Mouse (Mus musculus) hindbrain, postnatal 0 days (tissue): ENCODE data around the gene 4930519P11Rik. TPM values are rescaled to one million over a fixed set of nuclear protein-coding genes. Genes with fewer than 3 reads are reported as not detected.

Experiments
- ATAC-seq: fragments of 200-750 bp; cut with Nextera tagmentation; 2 replicates; pipeline ENCODE4 v1.8.0; 2017; ENCODE audit warnings: mild to moderate bottlenecking, moderate TSS enrichment, moderate library complexity
- DNase-seq: peaks from one replicate; pipeline ENCODE4 v3.0.0-alpha.2; 2015; ENCODE audit warnings: low spot score
- H3K27ac ChIP-seq: fragments of 300-500 bp; sonication (generic); 2 replicates; pipeline ENCODE4 v1.5.1; 2014; ENCODE audit warnings: mild to moderate bottlenecking
- H3K27me3 ChIP-seq: fragments of 300-500 bp; sonication (generic); 2 replicates; pipeline ENCODE4 v1.6.1; 2014; ENCODE audit warnings: low read length, mixed read lengths; ENCODE audit not compliant: insufficient read depth
- H3K36me3 ChIP-seq: fragments of 300-500 bp; sonication (generic); 2 replicates; pipeline ENCODE4 v1.6.1; 2014; ENCODE audit warnings: low read length, mixed read lengths; ENCODE audit not compliant: insufficient read depth
- H3K4me1 ChIP-seq: fragments of 300-500 bp; sonication (generic); 2 replicates; pipeline ENCODE4 v1.6.1; 2014; ENCODE audit warnings: antibody characterized with exemption, low read length, mixed read lengths; ENCODE audit not compliant: insufficient read depth
- H3K4me2 ChIP-seq: fragments of 300-500 bp; sonication (generic); 2 replicates; pipeline ENCODE4 v1.6.1; 2014; ENCODE audit warnings: low read depth, mild to moderate bottlenecking, low read length, moderate library complexity, mixed read lengths
- H3K4me3 ChIP-seq: fragments of 300-500 bp; sonication (generic); 2 replicates; pipeline ENCODE4 v1.5.1; 2014; ENCODE audit warnings: low read length
- H3K9ac ChIP-seq: fragments of 300-500 bp; sonication (generic); replicated peaks from 2 replicates; pipeline ENCODE4 v1.6.1; 2014; ENCODE audit warnings: mild to moderate bottlenecking, low read length, moderate library complexity, mixed read lengths
- H3K9me3 ChIP-seq: fragments of 300-500 bp; sonication (generic); 2 replicates; pipeline ENCODE4 v1.6.1; 2016; ENCODE audit warnings: low read length, mixed read lengths
- CTCF ChIP-seq: IDR thresholded peaks from 2 replicates; pipeline ENCODE4 v1.5.1; 2016; ENCODE audit warnings: antibody characterized with exemption, control low read depth, low read depth
- WGBS: fragments of 180-500 bp; shearing (Covaris S2); extraction: QIAGEN DNeasy Blood & Tissue Kit; methylation state at CpG from one replicate; pipeline ENCODE4 v1.1.7; 2014; 5-methylcytosine and 5-hydroxymethylcytosine counted together
- polyA plus RNA-seq: library from polyadenylated mRNA; unstranded; fragments of >200 nt; fragmentation: Nextera tagmentation; extraction: Ambion mirVana; gene quantifications from 2 replicates; pipeline ENCODE4 v1.2.1, GENCODE M21; 2015
- total RNA-seq: library from RNA; depleted of rRNA; stranded (reverse); fragments of >200 nt; gene quantifications from 2 replicates; pipeline ENCODE4 v1.2.3, GENCODE M21; 2014

4930519P11Rik gene
- total and polyA plus RNA-seq, 2 experiments from 2014 or later = 0.54 TPM; not detected in 1

DNA sequence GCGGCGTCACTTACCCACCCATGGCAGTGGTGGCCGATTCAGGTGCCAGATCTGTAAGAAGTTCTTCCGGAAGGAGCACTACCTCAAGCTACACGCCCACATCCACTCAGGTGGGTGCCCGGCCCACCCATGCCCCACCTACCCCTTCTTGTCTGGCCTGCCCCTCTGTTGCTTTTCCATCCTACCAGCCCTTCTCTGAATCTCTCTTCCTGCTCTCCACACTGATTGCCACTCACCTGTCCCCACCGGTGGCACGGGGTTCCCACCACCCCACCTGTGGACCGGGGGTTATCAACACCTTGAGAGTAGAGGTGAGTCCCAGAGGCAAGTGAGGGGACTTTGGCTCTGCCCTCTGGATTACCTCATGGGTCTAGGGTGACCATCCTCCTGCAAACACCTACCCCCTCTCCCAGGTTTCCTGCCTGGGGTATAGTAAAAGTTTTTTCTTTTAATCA lies 28.8 kb upstream of the 4930519P11Rik start:
- Histone ChIP-seq H3K36me3 (peaks cover 57% of the 10 kb centered on the region), H3K4me1 (no peaks in the 10 kb centered on the region), H3K27ac (no peak overlapping the region), H3K27me3 (no peaks in the 10 kb centered on the region), H3K4me3 (no peak overlapping the region), H3K9ac (no peak overlapping the region), H3K4me2 (no peak overlapping the region), H3K9me3 (no peaks in the 10 kb centered on the region)
- 94% methylated on average over 9 of the region's 9 CpGs for WGBS
- DNase-seq = no peak
- no peak for TF ChIP-seq CTCF
- ATAC-seq = no peak

DNA sequence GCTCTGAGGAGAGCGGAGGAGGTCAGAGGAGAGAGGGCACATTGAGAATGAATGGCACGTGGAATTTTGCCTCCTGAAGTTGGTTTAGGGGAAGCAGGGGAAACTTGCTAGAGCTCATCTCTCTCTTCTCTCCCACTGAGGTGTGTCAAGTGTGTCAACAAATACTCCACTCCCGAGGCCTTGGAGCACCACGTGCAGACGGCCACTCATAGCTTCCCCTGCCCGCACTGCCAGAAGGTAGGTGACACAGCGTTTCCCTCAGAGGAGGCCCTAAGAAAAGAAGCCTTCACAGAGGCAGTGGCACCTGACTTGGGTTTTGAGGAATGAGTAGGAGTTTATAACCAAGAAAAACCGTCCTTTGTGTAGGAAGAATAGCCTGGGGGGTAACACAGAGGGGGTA lies 27.9 kb upstream of the 4930519P11Rik start:
- Histone ChIP-seq H3K27me3 (no peaks in the 10 kb centered on the region), H3K36me3 (peaks cover 60% of the 10 kb centered on the region), H3K4me3 (no peak overlapping the region), H3K27ac (no peak overlapping the region), H3K9ac (no peak overlapping the region), H3K9me3 (no peaks in the 10 kb centered on the region), H3K4me2 (no peak overlapping the region), H3K4me1 (no peaks in the 10 kb centered on the region)
- WGBS = 80% methylated on average over 8 of the region's 8 CpGs
- TF ChIP-seq CTCF = no peak
- no peak for ATAC-seq
- no peak for DNase-seq

DNA sequence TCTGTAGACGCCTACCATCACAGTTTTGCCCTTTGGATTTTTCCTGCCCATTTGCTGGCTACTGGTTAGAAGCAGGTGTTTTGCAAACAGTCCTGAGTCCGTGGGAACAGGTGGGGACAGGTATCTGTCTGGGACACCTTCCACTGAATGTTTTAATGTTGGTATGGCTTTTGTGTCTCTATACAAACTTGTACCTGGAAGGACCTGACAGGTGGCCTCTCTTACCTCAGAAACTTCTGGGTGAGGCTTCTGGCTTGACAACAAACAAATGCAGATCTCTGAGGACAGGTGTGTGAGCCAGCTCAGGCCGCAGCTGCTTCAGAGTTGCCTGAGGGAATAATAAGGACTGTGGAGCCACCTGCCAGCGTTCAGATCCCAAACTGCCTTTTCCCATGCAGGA lies 25.9 kb upstream of the 4930519P11Rik start:
- H3K9me3 ChIP-seq = no peaks in the 10 kb centered on the region
- DNase-seq (no peak), ATAC-seq (no peak)
- H3K36me3 ChIP-seq = peaks cover 42% of the 10 kb centered on the region
- no peaks in the 10 kb centered on the region for H3K4me1 ChIP-seq
- no peak overlapping the region for H3K27ac ChIP-seq
- no peak overlapping the region for H3K4me2 ChIP-seq
- no peak for TF ChIP-seq CTCF
- no peak overlapping the region for H3K9ac ChIP-seq
- H3K27me3 ChIP-seq = no peaks in the 10 kb centered on the region
- WGBS = 90% methylated on average over 4 of the region's 4 CpGs
- H3K4me3 ChIP-seq = no peak overlapping the region

DNA sequence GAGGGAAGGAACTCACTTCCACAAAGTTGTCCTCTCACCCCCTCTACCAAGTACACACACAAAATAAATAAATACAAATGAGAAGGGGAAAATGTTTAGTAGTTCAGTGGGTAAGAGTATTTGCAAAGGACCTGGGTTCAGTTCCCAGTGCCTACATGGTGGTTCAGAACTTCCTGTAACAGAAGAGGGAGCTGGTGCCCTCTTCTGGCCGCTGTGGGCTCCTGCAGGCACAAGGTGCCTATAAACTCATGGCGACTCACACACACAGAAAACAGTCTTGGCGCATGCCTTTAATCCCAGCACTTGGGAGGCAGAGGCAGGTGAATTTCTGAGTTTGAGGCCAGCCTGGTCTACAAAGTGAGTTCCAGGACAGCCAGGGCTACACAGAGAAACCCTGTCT lies 25.3 kb upstream of the 4930519P11Rik start:
- WGBS = 96% methylated on average over 3 of the region's 3 CpGs
- Histone ChIP-seq H3K36me3 (peaks cover 37% of the 10 kb centered on the region), H3K27me3 (no peaks in the 10 kb centered on the region), H3K9ac (no peak overlapping the region), H3K4me3 (no peak overlapping the region), H3K27ac (no peak overlapping the region), H3K4me1 (no peaks in the 10 kb centered on the region), H3K9me3 (no peaks in the 10 kb centered on the region), H3K4me2 (no peak overlapping the region)
- TF ChIP-seq CTCF = no peak; the same call in 1 of the 2 replicates
- no peak for DNase-seq
- no peak for ATAC-seq

DNA sequence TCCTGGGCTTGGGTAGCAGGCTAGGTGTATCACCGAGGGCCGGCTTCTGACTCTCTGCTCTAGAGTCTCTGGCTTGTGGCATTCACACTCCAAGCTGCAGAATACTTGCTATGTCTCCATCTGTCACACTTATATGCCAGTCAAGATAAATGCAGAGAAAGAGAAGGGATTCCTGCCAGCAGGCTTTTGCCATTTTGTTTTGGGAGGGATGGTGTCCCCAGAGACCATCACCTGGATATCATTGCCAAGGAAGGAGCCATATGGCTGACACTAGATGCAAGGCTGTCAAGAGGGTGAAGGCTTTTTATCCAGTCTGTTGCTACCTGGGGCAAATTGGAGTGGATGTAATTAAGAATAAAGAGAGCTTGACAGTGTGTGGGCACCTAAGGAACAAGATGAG lies 22.6 kb upstream of the 4930519P11Rik start:
- H3K9me3 ChIP-seq = no peaks in the 10 kb centered on the region
- ATAC-seq = no peak
- peaks cover 33% of the 10 kb centered on the region for H3K36me3 ChIP-seq
- DNase-seq = no peak
- H3K4me1 ChIP-seq = no peaks in the 10 kb centered on the region
- no peak for TF ChIP-seq CTCF
- no peak overlapping the region for H3K27ac ChIP-seq
- no peaks in the 10 kb centered on the region for H3K27me3 ChIP-seq
- H3K4me3 ChIP-seq = no peak overlapping the region
- H3K9ac ChIP-seq = no peak overlapping the region
- WGBS = 95% methylated on average over 2 of the region's 2 CpGs
- no peak overlapping the region for H3K4me2 ChIP-seq

DNA sequence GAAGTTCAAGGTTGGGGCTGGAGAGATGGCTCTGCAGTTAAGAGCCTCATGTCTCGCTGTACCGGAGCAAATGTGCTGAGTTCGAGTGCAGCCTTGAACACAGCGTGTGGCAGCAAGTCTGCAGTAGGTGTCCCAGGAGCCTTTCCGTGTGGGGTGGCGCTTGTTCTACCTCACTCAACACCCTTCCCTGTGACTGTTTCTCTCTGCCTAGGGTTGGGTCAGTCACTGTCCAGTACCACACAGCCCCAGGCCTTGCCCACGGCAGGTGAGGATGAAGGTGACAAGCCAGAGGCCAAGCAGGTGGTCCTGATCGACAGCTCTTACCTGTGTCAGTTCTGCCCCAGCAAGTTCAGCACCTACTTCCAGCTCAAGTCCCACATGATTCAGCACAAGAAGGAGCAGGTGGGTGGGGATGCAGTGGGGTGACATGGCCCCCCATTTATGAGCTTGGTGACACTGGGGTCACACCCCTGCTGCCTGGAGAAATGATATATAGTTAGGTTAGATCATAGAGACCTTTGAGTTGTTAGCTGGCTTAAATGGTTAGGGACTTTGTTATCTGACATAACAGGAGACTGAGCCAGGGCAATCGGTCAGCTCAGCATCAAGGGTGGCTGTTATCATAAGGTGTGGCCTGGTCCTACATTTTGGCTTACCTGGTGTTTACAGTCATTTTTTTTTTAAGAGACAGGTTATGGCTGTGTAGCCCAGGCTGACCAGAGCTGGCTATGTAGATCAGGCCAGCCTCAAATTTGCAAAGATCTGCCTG lies 20.8 kb upstream of the 4930519P11Rik start:
- H3K27me3 ChIP-seq = no peaks in the 10 kb centered on the region
- H3K36me3 ChIP-seq = peaks cover 34% of the 10 kb centered on the region
- TF ChIP-seq CTCF = no peak
- H3K9me3 ChIP-seq = no peaks in the 10 kb centered on the region
- H3K27ac ChIP-seq = no peak overlapping the region
- no peak for ATAC-seq
- no peaks in the 10 kb centered on the region for H3K4me1 ChIP-seq
- 97% methylated on average over 9 of the region's 9 CpGs for WGBS
- no peak overlapping the region for H3K9ac ChIP-seq
- H3K4me3 ChIP-seq = no peak overlapping the region
- DNase-seq = no peak
- no peak overlapping the region for H3K4me2 ChIP-seq

DNA sequence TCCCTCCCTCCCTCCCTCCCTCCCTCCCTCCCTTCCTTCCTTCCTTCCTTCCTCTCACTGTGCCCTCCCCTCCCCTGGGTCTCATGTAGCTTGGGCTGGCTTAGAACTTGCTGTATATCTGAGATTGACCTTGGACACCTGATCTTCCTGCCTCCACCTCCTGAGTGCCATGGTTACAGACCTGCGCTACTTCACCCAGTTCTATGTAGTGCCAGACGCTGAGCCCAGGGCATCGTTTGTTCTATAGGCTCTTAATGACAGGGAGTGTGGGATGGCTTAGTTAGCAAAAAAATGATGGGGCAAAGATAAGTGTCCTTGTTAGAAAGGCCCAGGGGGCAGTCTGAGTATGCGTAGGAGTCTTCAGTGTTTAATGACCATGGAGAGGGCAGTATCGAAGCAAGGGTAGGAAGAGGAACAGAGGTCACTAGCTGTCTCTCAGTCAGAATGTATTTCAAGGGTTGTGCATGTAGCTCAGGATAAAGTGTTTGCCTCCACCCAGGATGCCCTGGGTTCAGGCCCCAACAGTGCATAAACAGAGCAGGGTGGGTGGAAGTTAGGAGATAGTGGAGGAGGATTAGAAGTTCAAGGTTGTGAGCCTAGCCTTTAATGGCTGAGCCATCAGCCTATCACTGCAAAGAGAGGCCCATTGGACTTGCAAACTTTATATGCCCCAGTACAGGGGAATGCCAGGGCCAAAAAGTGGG lies 20.0 kb upstream of the 4930519P11Rik start:
- no peak for TF ChIP-seq CTCF
- ATAC-seq (no peak), DNase-seq (no peak)
- Histone ChIP-seq H3K27ac (no peak overlapping the region), H3K4me2 (no peak overlapping the region), H3K4me1 (no peaks in the 10 kb centered on the region), H3K9ac (no peak overlapping the region), H3K9me3 (no peaks in the 10 kb centered on the region), H3K4me3 (no peak overlapping the region), H3K27me3 (no peaks in the 10 kb centered on the region), H3K36me3 (peaks cover 32% of the 10 kb centered on the region)
- WGBS = 81% methylated on average over 5 of the region's 5 CpGs
